In the genomic region with DNA sequence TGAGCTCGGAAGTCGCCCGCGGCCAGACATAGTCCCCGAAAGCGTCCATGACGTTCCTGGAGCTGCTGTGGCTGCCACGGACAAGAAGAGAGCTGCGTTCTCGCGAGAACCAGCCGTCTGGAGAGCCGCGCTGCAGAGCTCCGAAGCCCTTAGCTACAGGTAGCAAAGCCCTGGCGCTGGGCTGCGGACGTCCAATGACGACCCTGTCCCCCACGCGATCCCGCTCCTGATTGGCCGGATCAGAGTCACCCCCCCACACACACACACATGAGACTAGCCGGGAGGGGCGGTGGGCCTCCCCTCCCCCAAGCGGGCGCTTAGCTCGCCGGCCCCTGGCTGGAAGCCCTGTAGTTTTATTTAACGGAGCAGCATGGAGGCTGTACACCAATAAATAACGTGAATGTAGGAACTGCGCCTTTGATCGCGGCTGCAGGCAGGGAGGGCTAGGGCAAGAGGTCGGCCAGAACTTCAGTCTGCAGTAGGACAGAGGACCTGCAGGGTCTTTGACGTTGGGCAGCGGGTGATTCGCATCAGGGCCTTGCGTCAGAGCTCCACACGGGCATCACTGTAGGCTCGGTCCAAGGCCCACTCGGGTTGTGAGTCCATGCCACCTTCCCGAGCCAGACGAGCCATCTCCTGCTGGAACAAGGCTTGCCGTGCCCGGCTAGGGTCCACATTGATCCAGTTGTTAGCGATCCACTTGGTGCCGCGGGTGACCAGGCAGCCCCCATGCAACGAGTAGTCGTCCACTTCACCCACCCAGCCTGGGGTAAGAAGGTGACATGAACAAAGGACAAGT, we compare ENCODE assay signal across 8 mouse cellular contexts. TPM values are rescaled to one million over a fixed set of nuclear protein-coding genes. Genes with fewer than 3 reads are reported as not detected.
DNase-seq lines count a peak whose midpoint lies in the region; ATAC-seq and TF ChIP-seq lines count a peak whose summit lies in the region.

Gene Wdr6, minus strand, starts transcription at position 195 of the 799 bp plus-strand sequence.

- peak; percentile 78 for ATAC-seq in erythroid progenitor cell, adult 5-6 weeks (replicated peaks; ENCODE audit: low FRiP score, poor library complexity, severe bottlenecking)
- peak; percentile 96 for ATAC-seq in heart, embryonic 12.5 days (ENCODE audit: insufficient number of reproducible peaks, low FRiP score)
- peak; percentile 94 for ATAC-seq in kidney, postnatal 0 days (replicated peaks; ENCODE audit: low FRiP score, low read depth)
- peak; percentile 96 for ATAC-seq in liver, embryonic 11.5 days (replicated peaks; ENCODE audit: low FRiP score)
- peak; percentile 97 for ATAC-seq in stomach, embryonic 15.5 days (ENCODE audit: insufficient read depth, low FRiP score, low read depth)

- no peaks in the 10 kb centered on the region for H3K27me3 ChIP-seq in heart, embryonic 12.5 days (replicated peaks)
- no peaks in the 10 kb centered on the region for H3K27me3 ChIP-seq in kidney, postnatal 0 days (ENCODE audit: insufficient read depth, low read length)
- no peaks in the 10 kb centered on the region for H3K27me3 ChIP-seq in liver, embryonic 11.5 days (replicated peaks; ENCODE audit: control insufficient read depth, insufficient read depth, low read length)
- no peaks in the 10 kb centered on the region for H3K27me3 ChIP-seq in stomach, embryonic 15.5 days (replicated peaks)

- H3K27ac ChIP-seq in heart, embryonic 12.5 days (ENCODE audit: poor library complexity, severe bottlenecking) = peak within 1 kb of the TSS; percentile 89
- peak within 1 kb of the TSS; percentile 90 for H3K27ac ChIP-seq in kidney, postnatal 0 days
- peak within 1 kb of the TSS; percentile 82 for H3K27ac ChIP-seq in liver, embryonic 11.5 days (ENCODE audit: low read depth, low read length)
- peak within 1 kb of the TSS; percentile 92 for H3K27ac ChIP-seq in stomach, embryonic 15.5 days

- H3K9me3 ChIP-seq in heart, embryonic 12.5 days (replicated peaks) = no peaks in the 10 kb centered on the region
- H3K9me3 ChIP-seq in kidney, postnatal 0 days (replicated peaks; ENCODE audit: low read length) = no peaks in the 10 kb centered on the region
- H3K9me3 ChIP-seq in liver, embryonic 11.5 days (ENCODE audit: control insufficient read depth, low read length) = no peaks in the 10 kb centered on the region
- no peaks in the 10 kb centered on the region for H3K9me3 ChIP-seq in stomach, embryonic 15.5 days

- H3K9ac ChIP-seq in heart, embryonic 12.5 days = peak within 1 kb of the TSS; percentile 92
- H3K9ac ChIP-seq in kidney, postnatal 0 days (ENCODE audit: low read depth, low read length) = peak within 1 kb of the TSS; percentile 88
- H3K9ac ChIP-seq in liver, embryonic 11.5 days (ENCODE audit: low read depth, low read length) = peak within 1 kb of the TSS; percentile 76
- peak within 1 kb of the TSS; percentile 71 for H3K9ac ChIP-seq in stomach, embryonic 15.5 days

- peaks cover 59% of the 10 kb centered on the region for H3K4me1 ChIP-seq in heart, embryonic 12.5 days (replicated peaks)
- peaks cover 11% of the 10 kb centered on the region; the same call in 1 of the 2 replicates for H3K4me1 ChIP-seq in kidney, postnatal 0 days (replicated peaks; ENCODE audit: insufficient read depth, low read length)
- H3K4me1 ChIP-seq in liver, embryonic 11.5 days (replicated peaks; ENCODE audit: control insufficient read depth, insufficient read depth, low read length) = peaks cover 17% of the 10 kb centered on the region
- H3K4me1 ChIP-seq in stomach, embryonic 15.5 days = peaks cover 24% of the 10 kb centered on the region

- DNase-seq in CD4-positive helper T cell, adult 2 months (ENCODE audit: low read depth, low spot score) = peak; percentile 94
- peak; percentile 93 for DNase-seq in brain, embryonic 18.5 days (ENCODE audit: low read depth, low spot score)
- DNase-seq in kidney, postnatal 0 days (ENCODE audit: low spot score) = peak; percentile 98
- peak; percentile 92 for DNase-seq in liver, embryonic 11.5 days (ENCODE audit: low spot score)
- peak; percentile 85 to 91 for DNase-seq in natural killer cell, adult 2 months (ENCODE audit: low spot score in 2 of 2)

- H3K4me3 ChIP-seq in heart, embryonic 12.5 days = peak within 1 kb of the TSS; percentile 85
- H3K4me3 ChIP-seq in kidney, postnatal 0 days (replicated peaks; ENCODE audit: low read depth, low read length) = peak within 1 kb of the TSS; percentile 74
- H3K4me3 ChIP-seq in liver, embryonic 11.5 days (ENCODE audit: low read depth, low read length) = peak within 1 kb of the TSS; percentile 78
- H3K4me3 ChIP-seq in stomach, embryonic 15.5 days (replicated peaks) = peak within 1 kb of the TSS; percentile 77

- WGBS in heart, embryonic 12.5 days = 6% methylated on average over 51 of the region's 51 CpGs
- 3% methylated on average over 51 of the region's 51 CpGs for WGBS in kidney, postnatal 0 days
- 6% methylated on average over 51 of the region's 51 CpGs for WGBS in liver, embryonic 11.5 days
- 4% methylated on average over 51 of the region's 51 CpGs for WGBS in stomach, embryonic 15.5 days

- peaks cover 41% of the 10 kb centered on the region for H3K36me3 ChIP-seq in heart, embryonic 12.5 days
- 0 out of 2 replicates have a peak, but pooled peaks cover 8% of the 10 kb centered on the region for H3K36me3 ChIP-seq in kidney, postnatal 0 days (ENCODE audit: insufficient read depth, low read length)
- H3K36me3 ChIP-seq in liver, embryonic 11.5 days (ENCODE audit: control insufficient read depth, insufficient read depth, low read length) = peaks cover 14% of the 10 kb centered on the region; the same call in 1 of the 2 replicates
- peaks cover 13% of the 10 kb centered on the region for H3K36me3 ChIP-seq in stomach, embryonic 15.5 days

- peak; percentile 3; the same call in 1 of the 2 replicates for TF ChIP-seq CTCF in kidney, postnatal 0 days (IDR thresholded peaks at IDR 0.05; ENCODE audit: low read depth)

- H3K4me2 ChIP-seq in heart, embryonic 12.5 days = peak within 1 kb of the TSS; percentile 73
- H3K4me2 ChIP-seq in kidney, postnatal 0 days (ENCODE audit: low read length) = peak within 1 kb of the TSS; percentile 84
- H3K4me2 ChIP-seq in liver, embryonic 11.5 days = peak within 1 kb of the TSS; percentile 90
- H3K4me2 ChIP-seq in stomach, embryonic 15.5 days = peak within 1 kb of the TSS; percentile 80

RNA-seq across cellular contexts. Expression of gene Wdr6, which starts in this region (rescaled TPM):
- 2.9 and 6.8 TPM in 2 replicates for total RNA-seq in erythroid progenitor cell, adult 5-6 weeks (2015; ENCODE audit: low replicate concordance)
- 1.4 and 3.7 TPM in 2 replicates for total RNA-seq in erythroid progenitor cell, adult 5-6 weeks (2017; ENCODE audit: low replicate concordance)
- polyA plus RNA-seq in heart, embryonic 12.5 days (2016; fragmentation: Nextera tagmentation; extraction: Ambion mirVana) = 79.4 and 80.8 TPM in 2 replicates
- 67.6 and 75.9 TPM in 2 replicates for polyA plus RNA-seq in kidney, postnatal 0 days (2015; fragmentation: Nextera tagmentation; extraction: Ambion mirVana)
- 51.8 and 54.0 TPM in 2 replicates for polyA plus RNA-seq in liver, embryonic 11.5 days (2014; fragmentation: Nextera tagmentation; extraction: Ambion mirVana)
- 74.9 and 88.4 TPM in 2 replicates for polyA plus RNA-seq in stomach, embryonic 15.5 days (2015; fragmentation: Nextera tagmentation; extraction: Ambion mirVana)

Comparison
In these comparisons a context has a peak if more than half of its experiments do, and no peak if none do; other contexts are left out.
1. Peak in every context shown above with its lines: DNase-seq, ATAC-seq, H3K4me3 ChIP-seq and H3K27ac ChIP-seq.